Mouse (Mus musculus): ENCODE data around the gene Igf1r. TPM values are rescaled to one million over a fixed set of nuclear protein-coding genes. Genes with fewer than 3 reads are reported as not detected.
A peak's percentile ranks its signal among the peaks of the same experiment; 100 is the strongest.

The Igf1r gene
- polyA plus RNA-seq, 1 experiment from 2014 or later, result 19.6 TPM

GRCm38 (mm10) chr7:68130950-68131580 is 178.4 kb downstream of the Igf1r start:
- Histone ChIP-seq H3K4me2 (no peak overlapping the region), H3K9me3 (no peaks in the 10 kb centered on the region), H3K36me3 (no peaks in the 10 kb centered on the region), H3K4me1 (peaks cover 57% of the 10 kb centered on the region), H3K27ac (no peak overlapping the region), H3K4me3 (no peak overlapping the region), H3K9ac (no peak overlapping the region), H3K27me3 (no peaks in the 10 kb centered on the region)
- WGBS, result 47% methylated on average over 13 of the region's 13 CpGs
- ATAC-seq (ENCODE audit: borderline replicate concordance, extremely low read depth, low FRiP score, low TSS enrichment), result no peak

DNA sequence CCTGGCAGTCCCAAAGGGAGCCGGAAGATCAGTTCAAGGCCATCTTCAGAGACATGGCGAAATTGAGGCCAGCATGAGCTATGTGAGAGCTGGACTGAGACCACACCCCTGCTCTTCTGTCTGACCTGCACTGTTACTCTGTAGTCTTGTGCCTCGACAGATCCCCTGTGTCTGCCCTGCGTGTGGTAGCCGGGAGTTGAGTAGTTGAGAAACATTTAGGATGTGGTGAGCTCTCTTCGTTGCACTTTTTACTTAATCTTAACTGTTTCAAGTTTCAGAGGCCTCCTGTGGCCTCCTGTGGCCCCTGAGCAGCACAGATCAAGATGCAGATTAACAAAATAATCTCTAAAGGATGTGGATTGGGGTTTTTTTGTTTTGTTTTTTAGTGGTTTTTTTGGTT is 181.1 kb downstream of the Igf1r start:
- Histone ChIP-seq H3K36me3 (no peaks in the 10 kb centered on the region), H3K27me3 (no peaks in the 10 kb centered on the region), H3K27ac (no peak overlapping the region), H3K9me3 (no peaks in the 10 kb centered on the region), H3K4me3 (no peak overlapping the region), H3K4me1 (peaks cover 39% of the 10 kb centered on the region), H3K4me2 (no peak overlapping the region), H3K9ac (no peak overlapping the region)
- 61% methylated on average over 6 of the region's 6 CpGs for WGBS
- ATAC-seq (ENCODE audit: borderline replicate concordance, extremely low read depth, low FRiP score, low TSS enrichment), result no peak

DNA sequence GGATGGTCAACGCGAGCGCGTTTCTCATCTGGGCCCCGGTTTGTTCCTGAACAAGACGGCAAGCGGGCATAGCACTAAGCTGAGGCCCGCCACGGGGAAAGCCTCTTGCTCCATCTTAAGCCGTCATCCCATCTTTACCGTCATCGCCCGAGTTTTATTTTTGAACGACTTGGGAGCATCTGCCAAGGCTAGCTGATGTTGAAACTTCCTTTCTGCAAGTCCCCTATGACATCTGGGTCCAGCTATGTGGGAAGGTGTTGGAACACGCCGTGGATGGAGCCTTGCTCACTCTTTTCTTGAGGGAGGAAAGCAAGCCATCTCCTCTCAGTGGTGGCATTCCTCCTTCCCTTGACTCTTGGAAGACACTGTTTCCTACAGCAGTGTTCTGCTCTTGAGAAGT is 182.3 kb downstream of the Igf1r start:
- ATAC-seq (ENCODE audit: borderline replicate concordance, extremely low read depth, low FRiP score, low TSS enrichment), result peak; percentile 39; the same call in 1 of the 2 replicates
- Histone ChIP-seq H3K4me1 (peaks cover 45% of the 10 kb centered on the region), H3K27me3 (no peaks in the 10 kb centered on the region), H3K36me3 (no peaks in the 10 kb centered on the region), H3K4me3 (no peak overlapping the region), H3K27ac (peak overlapping the region; percentile 25; the same call in 1 of the 2 replicates), H3K4me2 (no peak overlapping the region), H3K9me3 (no peaks in the 10 kb centered on the region), H3K9ac (no peak overlapping the region)
- 55% methylated on average over 16 of the region's 16 CpGs for WGBS

GRCm38 (mm10) chr7:68136056-68136455 is 183.4 kb downstream of the Igf1r start:
- no peak for ATAC-seq (ENCODE audit: borderline replicate concordance, extremely low read depth, low FRiP score, low TSS enrichment)
- Histone ChIP-seq H3K4me3 (no peak overlapping the region), H3K4me1 (peaks cover 38% of the 10 kb centered on the region), H3K9ac (no peak overlapping the region), H3K27ac (no peak overlapping the region), H3K9me3 (no peaks in the 10 kb centered on the region), H3K36me3 (no peaks in the 10 kb centered on the region), H3K27me3 (no peaks in the 10 kb centered on the region), H3K4me2 (no peak overlapping the region)
- 81% methylated on average over 10 of the region's 10 CpGs for WGBS

- H3K4me3 ChIP-seq, result no peak overlapping the region
- no peak overlapping the region for H3K9ac ChIP-seq
- no peaks in the 10 kb centered on the region for H3K27me3 ChIP-seq
- no peaks in the 10 kb centered on the region for H3K9me3 ChIP-seq
- 50% methylated on average over 2 of the region's 2 CpGs for WGBS
- H3K4me1 ChIP-seq, result peaks cover 41% of the 10 kb centered on the region
- no peaks in the 10 kb centered on the region for H3K36me3 ChIP-seq
- 0 out of 2 replicates have a peak, but pooled peaks have one; percentile 23 for ATAC-seq (ENCODE audit: borderline replicate concordance, extremely low read depth, low FRiP score, low TSS enrichment)
- H3K4me2 ChIP-seq, result no peak overlapping the region
- 0 out of 2 replicates have a peak overlapping the region, but pooled peaks have one; percentile 11 for H3K27ac ChIP-seq
Observed at GRCm38 (mm10) chr7:68139384-68139783, 186.8 kb downstream of the Igf1r start.

- WGBS, result 57% methylated on average over 11 of the region's 11 CpGs
- Histone ChIP-seq H3K4me2 (no peak overlapping the region), H3K27ac (no peak overlapping the region), H3K27me3 (no peaks in the 10 kb centered on the region), H3K9ac (no peak overlapping the region), H3K36me3 (no peaks in the 10 kb centered on the region), H3K4me3 (no peak overlapping the region), H3K9me3 (no peaks in the 10 kb centered on the region), H3K4me1 (peaks cover 33% of the 10 kb centered on the region)
- ATAC-seq (ENCODE audit: borderline replicate concordance, extremely low read depth, low FRiP score, low TSS enrichment), result no peak
Observed at GRCm38 (mm10) chr7:68140041-68140807, 187.6 kb downstream of the Igf1r start.

DNA sequence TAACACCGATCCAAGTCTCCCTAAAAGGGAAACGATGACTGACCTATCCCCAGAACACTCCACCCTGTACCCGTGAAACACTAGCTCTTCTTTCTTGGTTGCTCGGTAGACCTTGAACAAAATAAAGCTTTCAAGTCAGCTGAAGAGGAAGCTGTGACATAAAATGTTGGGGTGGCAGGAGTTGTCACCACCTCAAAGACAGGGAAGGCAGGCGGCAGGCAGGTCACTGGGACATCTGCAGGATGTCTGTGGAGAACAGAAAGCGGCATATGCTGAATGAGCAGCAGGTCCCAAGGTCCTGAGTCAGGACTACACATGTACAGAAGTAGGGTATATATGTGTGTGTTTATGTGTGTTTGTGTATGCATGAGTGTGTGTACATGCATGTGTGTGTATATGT is 191.6 kb downstream of the Igf1r start:
- H3K4me3 ChIP-seq, result no peak overlapping the region
- H3K27ac ChIP-seq, result no peak overlapping the region
- no peak overlapping the region for H3K4me2 ChIP-seq
- peaks cover 29% of the 10 kb centered on the region for H3K4me1 ChIP-seq
- H3K27me3 ChIP-seq, result no peaks in the 10 kb centered on the region
- no peak for ATAC-seq (ENCODE audit: borderline replicate concordance, extremely low read depth, low FRiP score, low TSS enrichment)
- H3K9me3 ChIP-seq, result no peaks in the 10 kb centered on the region
- no peaks in the 10 kb centered on the region for H3K36me3 ChIP-seq
- WGBS, result 68% methylated on average over 6 of the region's 6 CpGs
- H3K9ac ChIP-seq, result no peak overlapping the region

GRCm38 (mm10) chr7:68148297-68149048 is 195.8 kb downstream of the Igf1r start:
- Histone ChIP-seq H3K27ac (no peak overlapping the region), H3K27me3 (no peaks in the 10 kb centered on the region), H3K4me2 (no peak overlapping the region), H3K4me1 (peaks cover 20% of the 10 kb centered on the region), H3K9ac (no peak overlapping the region), H3K9me3 (no peaks in the 10 kb centered on the region), H3K36me3 (no peaks in the 10 kb centered on the region), H3K4me3 (no peak overlapping the region)
- no peak for ATAC-seq (ENCODE audit: borderline replicate concordance, extremely low read depth, low FRiP score, low TSS enrichment)
- 79% methylated on average over 20 of the region's 20 CpGs for WGBS

DNA sequence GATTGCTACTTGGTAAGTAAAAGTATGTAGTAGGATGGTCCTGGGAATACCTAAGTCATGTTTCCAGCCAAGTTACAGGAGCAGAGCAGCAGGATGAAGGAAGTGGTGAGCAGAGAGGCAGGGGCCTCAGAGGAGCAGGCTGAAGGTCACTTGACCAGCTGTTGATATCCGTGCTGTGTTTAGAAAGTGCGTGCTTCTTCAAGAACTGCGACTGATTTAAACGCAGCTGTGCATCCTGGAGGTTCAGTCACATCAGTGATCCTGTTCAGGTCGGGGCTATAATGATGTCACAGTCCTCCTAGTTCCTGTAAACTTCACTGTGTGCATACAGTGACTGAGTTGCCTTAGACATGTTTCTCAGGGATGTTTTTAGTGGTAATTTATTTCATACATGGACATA is 199.3 kb downstream of the Igf1r start:
- Histone ChIP-seq H3K4me2 (no peak overlapping the region), H3K9ac (no peak overlapping the region), H3K4me1 (peaks cover 38% of the 10 kb centered on the region), H3K9me3 (no peaks in the 10 kb centered on the region), H3K4me3 (no peak overlapping the region), H3K27me3 (no peaks in the 10 kb centered on the region), H3K27ac (no peak overlapping the region), H3K36me3 (no peaks in the 10 kb centered on the region)
- 20% methylated on average over 5 of the region's 5 CpGs for WGBS
- no peak for ATAC-seq (ENCODE audit: borderline replicate concordance, extremely low read depth, low FRiP score, low TSS enrichment)

GRCm38 (mm10) chr7:68152458-68152857 is 199.8 kb downstream of the Igf1r start:
- no peaks in the 10 kb centered on the region for H3K36me3 ChIP-seq
- H3K4me3 ChIP-seq, result no peak overlapping the region
- H3K27me3 ChIP-seq, result no peaks in the 10 kb centered on the region
- H3K4me2 ChIP-seq, result no peak overlapping the region
- peaks cover 38% of the 10 kb centered on the region for H3K4me1 ChIP-seq
- H3K27ac ChIP-seq, result peak overlapping the region; percentile 36; the same call in 1 of the 2 replicates
- no peak for ATAC-seq (ENCODE audit: borderline replicate concordance, extremely low read depth, low FRiP score, low TSS enrichment)
- no peak overlapping the region for H3K9ac ChIP-seq
- no peaks in the 10 kb centered on the region for H3K9me3 ChIP-seq
- WGBS, result 78% methylated on average over 8 of the region's 8 CpGs

GRCm38 (mm10) chr7:68153269-68153668 is 200.6 kb downstream of the Igf1r start:
- Histone ChIP-seq H3K27me3 (no peaks in the 10 kb centered on the region), H3K36me3 (no peaks in the 10 kb centered on the region), H3K4me1 (peaks cover 37% of the 10 kb centered on the region), H3K9me3 (no peaks in the 10 kb centered on the region), H3K4me3 (no peak overlapping the region), H3K9ac (no peak overlapping the region), H3K4me2 (no peak overlapping the region), H3K27ac (peak overlapping the region; percentile 49)
- 56% methylated on average over 8 of the region's 8 CpGs for WGBS
- ATAC-seq (ENCODE audit: borderline replicate concordance, extremely low read depth, low FRiP score, low TSS enrichment), result peak; percentile 53; the same call in 1 of the 2 replicates

- Histone ChIP-seq H3K4me3 (no peak overlapping the region), H3K9me3 (no peaks in the 10 kb centered on the region), H3K4me1 (peaks cover 36% of the 10 kb centered on the region), H3K4me2 (no peak overlapping the region), H3K27ac (peak overlapping the region; percentile 26; the same call in 1 of the 2 replicates), H3K27me3 (no peaks in the 10 kb centered on the region), H3K36me3 (no peaks in the 10 kb centered on the region), H3K9ac (no peak overlapping the region)
- WGBS, result 37% methylated on average over 7 of the region's 7 CpGs
- no peak for ATAC-seq (ENCODE audit: borderline replicate concordance, extremely low read depth, low FRiP score, low TSS enrichment)
Observed at GRCm38 (mm10) chr7:68154588-68154987, 202.0 kb downstream of the Igf1r start.
